Mouse (Mus musculus): ENCODE results near the gene Auts2. TPM values are rescaled to one million over a fixed set of nuclear protein-coding genes. Genes with fewer than 3 reads are reported as not detected.
A peak's percentile ranks its signal among the peaks of the same experiment; 100 is the strongest.

Gene Auts2
- total RNA-seq, 4 experiments from 2014 or later: 86.9 to 97.6 (median 89.2) TPM

GRCm38 (mm10) chr5:132270896-132271295 is 272.2 kb downstream of the Auts2 start:
- no peak for DNase-seq (ENCODE audit: low spot score in 2 of 2)

- DNase-seq (ENCODE audit: low spot score in 2 of 2): no peak
Measured at GRCm38 (mm10) chr5:132270074-132270473, 273.1 kb downstream of the Auts2 start.

- DNase-seq (ENCODE audit: low spot score in 2 of 2): no peak
Measured at GRCm38 (mm10) chr5:132268351-132268967, 274.7 kb downstream of the Auts2 start.

- DNase-seq (ENCODE audit: low spot score in 2 of 2): no peak
Measured at GRCm38 (mm10) chr5:132265015-132265414, 278.1 kb downstream of the Auts2 start.

GRCm38 (mm10) chr5:132261750-132262149 is 281.4 kb downstream of the Auts2 start:
- DNase-seq (ENCODE audit: low spot score in 2 of 2): no peak

- no peak for DNase-seq (ENCODE audit: low spot score in 2 of 2)
Measured at GRCm38 (mm10) chr5:132258882-132259281, 284.3 kb downstream of the Auts2 start.

GRCm38 (mm10) chr5:132255579-132255978 is 287.6 kb downstream of the Auts2 start:
- no peak for DNase-seq (ENCODE audit: low spot score in 2 of 2)

GRCm38 (mm10) chr5:132249523-132249922 is 293.6 kb downstream of the Auts2 start:
- DNase-seq (ENCODE audit: low spot score in 2 of 2): peak; percentile 50 to 89

- DNase-seq (ENCODE audit: low spot score in 2 of 2): no peak
Measured at GRCm38 (mm10) chr5:132248069-132248468, 295.1 kb downstream of the Auts2 start.

GRCm38 (mm10) chr5:132235460-132235859 is 307.7 kb downstream of the Auts2 start:
- DNase-seq (ENCODE audit: low spot score in 2 of 2): no peak

- DNase-seq (ENCODE audit: low spot score in 2 of 2): no peak
Measured at GRCm38 (mm10) chr5:132234471-132234870, 308.7 kb downstream of the Auts2 start.

GRCm38 (mm10) chr5:132231280-132232047 is 311.7 kb downstream of the Auts2 start:
- peak; percentile 16 to 40 for DNase-seq (ENCODE audit: low spot score in 2 of 2)

GRCm38 (mm10) chr5:132229644-132230357 is 313.3 kb downstream of the Auts2 start:
- peak; percentile 33 to 75 for DNase-seq (ENCODE audit: low spot score in 2 of 2)

GRCm38 (mm10) chr5:132229023-132229422 is 314.1 kb downstream of the Auts2 start:
- DNase-seq (ENCODE audit: low spot score in 2 of 2): no peak

GRCm38 (mm10) chr5:132220376-132220930 is 322.7 kb downstream of the Auts2 start:
- no peak for DNase-seq (ENCODE audit: low spot score in 2 of 2)

GRCm38 (mm10) chr5:132216143-132216542 is 327.0 kb downstream of the Auts2 start:
- DNase-seq (ENCODE audit: low spot score in 2 of 2): no peak

- no peak for DNase-seq (ENCODE audit: low spot score in 2 of 2)
Measured at GRCm38 (mm10) chr5:132212446-132212845, 330.7 kb downstream of the Auts2 start.

- no peak for DNase-seq (ENCODE audit: low spot score in 2 of 2)
Measured at GRCm38 (mm10) chr5:132209694-132210093, 333.4 kb downstream of the Auts2 start.

- peak in 1 of 2 experiments; percentile 16 for DNase-seq (ENCODE audit: low spot score in 2 of 2)
Measured at GRCm38 (mm10) chr5:132206220-132206619, 336.9 kb downstream of the Auts2 start.

- DNase-seq (ENCODE audit: low spot score in 2 of 2): no peak
Measured at GRCm38 (mm10) chr5:132203846-132204245, 339.3 kb downstream of the Auts2 start.

GRCm38 (mm10) chr5:132201077-132201645 is 342.0 kb downstream of the Auts2 start:
- no peak for DNase-seq (ENCODE audit: low spot score in 2 of 2)

All from left cerebral cortex, adult 8-10 months (tissue).